Mouse (Mus musculus) G1E (cell line): ENCODE measurements around the gene Fcgrt.

Experiments used
- CTCF ChIP-seq: IDR thresholded peaks from 2 replicates; pipeline ENCODE4 v1.5.1; 2012; ENCODE audit warnings: low read depth, low read length, inconsistent platforms, mixed read lengths
- GATA1 ChIP-seq: IDR thresholded peaks from 2 replicates; pipeline ENCODE4 v1.6.1; 2012; ENCODE audit warnings: borderline replicate concordance, low read length, inconsistent platforms, mixed read lengths
- TAL1 ChIP-seq: conservative IDR thresholded peaks from 2 replicates; pipeline ENCODE4 v1.6.1; 2012; ENCODE audit warnings: low read depth, low read length, inconsistent platforms, mixed read lengths

DNA sequence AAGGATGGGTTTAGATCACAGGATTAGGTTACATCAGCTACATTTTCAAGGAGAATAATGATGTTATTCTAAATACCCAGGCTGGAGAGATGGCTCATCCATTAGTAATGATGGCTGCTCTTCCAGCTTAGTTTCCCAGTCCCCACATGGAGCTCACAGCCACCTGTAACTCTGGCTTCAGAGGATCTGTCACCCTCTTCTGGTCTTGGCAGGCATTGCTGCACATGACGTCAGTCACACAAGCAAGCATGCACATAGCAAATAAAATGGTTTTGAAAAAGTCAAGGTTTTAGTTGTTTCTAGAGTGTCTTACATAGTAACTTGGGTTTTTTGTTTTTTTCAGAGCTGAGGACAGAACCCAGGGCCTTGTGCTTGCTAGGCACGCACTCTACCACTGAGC lies 31.4 kb downstream of the Fcgrt start:
- TF ChIP-seq CTCF (peak; percentile 32; the same call in 1 of the 2 replicates), TAL1 (no peak), GATA1 (no peak)
